Mouse (Mus musculus) lung, embryonic 16.5 days (tissue): ENCODE results near the gene Hltf. TPM values are rescaled to one million over a fixed set of nuclear protein-coding genes. Genes with fewer than 3 reads are reported as not detected.

Source experiments
- ATAC-seq: fragments of 200-750 bp; cut with Nextera tagmentation; 2 replicates; pipeline ENCODE4 v1.8.0; 2017; ENCODE audit warnings: low read depth, mild to moderate bottlenecking, moderate library complexity
- H3K27ac ChIP-seq: fragments of 300-500 bp; sonication (generic); 2 replicates; pipeline ENCODE4 v1.5.1; 2014; ENCODE audit warnings: mild to moderate bottlenecking, control low read depth, low read length
- H3K27me3 ChIP-seq: fragments of 300-500 bp; sonication (generic); 2 replicates; pipeline ENCODE4 v1.6.1; 2014; ENCODE audit warnings: low read depth, low read length, mixed read lengths; ENCODE audit not compliant: control insufficient read depth, insufficient read depth
- H3K36me3 ChIP-seq: fragments of 300-500 bp; sonication (generic); 2 replicates; pipeline ENCODE4 v1.6.1; 2014; ENCODE audit warnings: low read length; ENCODE audit not compliant: control insufficient read depth, insufficient read depth
- H3K4me1 ChIP-seq: fragments of 300-500 bp; sonication (generic); replicated peaks from 2 replicates; pipeline ENCODE4 v1.6.1; 2014; ENCODE audit warnings: low read length, mixed read lengths; ENCODE audit not compliant: control insufficient read depth, insufficient read depth
- H3K4me2 ChIP-seq: fragments of 300-500 bp; sonication (generic); 2 replicates; pipeline ENCODE4 v1.6.1; 2014; ENCODE audit warnings: low read depth, low read length, control low read depth
- H3K4me3 ChIP-seq: fragments of 300-500 bp; sonication (generic); 2 replicates; pipeline ENCODE4 v1.5.1; 2014; ENCODE audit warnings: mild to moderate bottlenecking, low read length, control low read depth
- H3K9ac ChIP-seq: fragments of 300-500 bp; sonication (generic); 2 replicates; pipeline ENCODE4 v1.6.1; 2014; ENCODE audit warnings: low read length, control low read depth
- H3K9me3 ChIP-seq: fragments of 300-500 bp; sonication (generic); 2 replicates; pipeline ENCODE4 v1.6.1; 2016; ENCODE audit warnings: low read length; ENCODE audit not compliant: control insufficient read depth
- WGBS: fragments of 180-500 bp; shearing (Covaris S2); extraction: QIAGEN DNeasy Blood & Tissue Kit; methylation state at CpG from one replicate; pipeline ENCODE4 v1.1.7; 2014; 5-methylcytosine and 5-hydroxymethylcytosine counted together
- polyA plus RNA-seq: library from polyadenylated mRNA; unstranded; fragments of >200 nt; fragmentation: Nextera tagmentation; extraction: Ambion mirVana; gene quantifications from 2 replicates; pipeline ENCODE4 v1.2.1, GENCODE M21; 2015

The Hltf gene
- polyA plus RNA-seq, 1 experiment from 2014 or later, result 21.1 TPM

GRCm38 (mm10) chr3:20147647-20148046 is 90.0 kb downstream of the Hltf start:
- H3K4me1 ChIP-seq, result peaks cover 10% of the 10 kb centered on the region
- H3K9ac ChIP-seq, result peak overlapping the region; percentile 34; the same call in 1 of the 2 replicates
- H3K36me3 ChIP-seq, result peaks cover 19% of the 10 kb centered on the region; the same call in 1 of the 2 replicates
- no peak for ATAC-seq
- no peak overlapping the region for H3K4me2 ChIP-seq
- 76% methylated on average over 5 of the region's 5 CpGs for WGBS
- H3K4me3 ChIP-seq, result no peak overlapping the region
- H3K9me3 ChIP-seq, result no peaks in the 10 kb centered on the region
- H3K27me3 ChIP-seq, result no peaks in the 10 kb centered on the region
- H3K27ac ChIP-seq, result peak overlapping the region; percentile 8; the same call in 1 of the 2 replicates

- Histone ChIP-seq H3K4me3 (no peak overlapping the region), H3K9ac (no peak overlapping the region), H3K4me1 (peaks cover 7% of the 10 kb centered on the region), H3K4me2 (no peak overlapping the region), H3K27me3 (no peaks in the 10 kb centered on the region), H3K36me3 (peaks cover 16% of the 10 kb centered on the region; the same call in 1 of the 2 replicates), H3K9me3 (no peaks in the 10 kb centered on the region), H3K27ac (no peak overlapping the region)
- WGBS, result 63% methylated on average over 2 of the region's 2 CpGs
- ATAC-seq, result no peak
Measured at GRCm38 (mm10) chr3:20150511-20150910, 92.9 kb downstream of the Hltf start.

GRCm38 (mm10) chr3:20151651-20152050 is 94.0 kb downstream of the Hltf start:
- no peak for ATAC-seq
- Histone ChIP-seq H3K36me3 (peaks cover 16% of the 10 kb centered on the region; the same call in 1 of the 2 replicates), H3K9ac (no peak overlapping the region), H3K4me2 (peak overlapping the region; percentile 28; the same call in 1 of the 2 replicates), H3K4me1 (peaks cover 10% of the 10 kb centered on the region), H3K27me3 (no peaks in the 10 kb centered on the region), H3K27ac (no peak overlapping the region), H3K9me3 (no peaks in the 10 kb centered on the region), H3K4me3 (no peak overlapping the region)
- 88% methylated on average over 3 of the region's 3 CpGs for WGBS

GRCm38 (mm10) chr3:20154531-20155367 is 97.1 kb downstream of the Hltf start, which contains the start of gene Gyg:
Gyg (minus strand) TSS chr3:20155317.
- peak; percentile 97 for ATAC-seq
- H3K27ac ChIP-seq, result peak within 1 kb of the TSS; percentile 62
- no peaks in the 10 kb centered on the region for H3K9me3 ChIP-seq
- peak within 1 kb of the TSS; percentile 67 for H3K4me3 ChIP-seq
- H3K4me1 ChIP-seq, result peaks cover 6% of the 10 kb centered on the region
- H3K9ac ChIP-seq, result peak within 1 kb of the TSS; percentile 92
- H3K4me2 ChIP-seq, result peak within 1 kb of the TSS; percentile 85
- no peaks in the 10 kb centered on the region for H3K27me3 ChIP-seq
- WGBS, result under 1% methylated on average over 58 of the region's 73 CpGs
- H3K36me3 ChIP-seq, result peaks cover 9% of the 10 kb centered on the region; the same call in 1 of the 2 replicates

- H3K4me3 ChIP-seq, result peak overlapping the region; percentile 67
- peaks cover 5% of the 10 kb centered on the region; the same call in 1 of the 2 replicates for H3K36me3 ChIP-seq
- no peak for ATAC-seq
- H3K9ac ChIP-seq, result no peak overlapping the region; the same call in 1 of the 2 replicates
- 76% methylated on average over 6 of the region's 6 CpGs for WGBS
- H3K27ac ChIP-seq, result no peak overlapping the region
- H3K4me1 ChIP-seq, result peaks cover 6% of the 10 kb centered on the region
- no peaks in the 10 kb centered on the region for H3K27me3 ChIP-seq
- H3K9me3 ChIP-seq, result no peaks in the 10 kb centered on the region
- peak overlapping the region; percentile 85 for H3K4me2 ChIP-seq
Measured at GRCm38 (mm10) chr3:20155476-20155875, 97.9 kb downstream of the Hltf start.

- Histone ChIP-seq H3K4me1 (no peaks in the 10 kb centered on the region), H3K27me3 (no peaks in the 10 kb centered on the region), H3K4me3 (no peak overlapping the region), H3K27ac (no peak overlapping the region), H3K9me3 (no peaks in the 10 kb centered on the region), H3K36me3 (no peaks in the 10 kb centered on the region), H3K4me2 (no peak overlapping the region), H3K9ac (no peak overlapping the region)
- WGBS, result 27% methylated on average over 1 of the region's 1 CpGs
- ATAC-seq, result peak; percentile 85
Measured at GRCm38 (mm10) chr3:20167487-20167886, 109.9 kb downstream of the Hltf start.

Other genes starting within 250 kb of the Hltf start
- 5.6 and 8.2 TPM in 2 replicates for gene Cp, start 100.8 kb upstream of the Hltf start, polyA plus RNA-seq
- gene Hps3, start 22.5 kb upstream of the Hltf start, polyA plus RNA-seq, result 11.4 and 12.2 TPM in 2 replicates
- 336 and 351 TPM in 2 replicates for gene Gyg, start 97.5 kb downstream of the Hltf start, polyA plus RNA-seq
- gene Cpa3, start 184.4 kb downstream of the Hltf start, polyA plus RNA-seq, result 7.2 and 9.3 TPM in 2 replicates
- 2.0 and 2.9 TPM in 2 replicates for gene Cpb1, start 217.9 kb downstream of the Hltf start, polyA plus RNA-seq